Mouse (Mus musculus): ENCODE measurements around the gene Bach1.
A peak's percentile ranks its signal among the peaks of the same experiment; 100 is the strongest.

The Bach1 gene

DNA sequence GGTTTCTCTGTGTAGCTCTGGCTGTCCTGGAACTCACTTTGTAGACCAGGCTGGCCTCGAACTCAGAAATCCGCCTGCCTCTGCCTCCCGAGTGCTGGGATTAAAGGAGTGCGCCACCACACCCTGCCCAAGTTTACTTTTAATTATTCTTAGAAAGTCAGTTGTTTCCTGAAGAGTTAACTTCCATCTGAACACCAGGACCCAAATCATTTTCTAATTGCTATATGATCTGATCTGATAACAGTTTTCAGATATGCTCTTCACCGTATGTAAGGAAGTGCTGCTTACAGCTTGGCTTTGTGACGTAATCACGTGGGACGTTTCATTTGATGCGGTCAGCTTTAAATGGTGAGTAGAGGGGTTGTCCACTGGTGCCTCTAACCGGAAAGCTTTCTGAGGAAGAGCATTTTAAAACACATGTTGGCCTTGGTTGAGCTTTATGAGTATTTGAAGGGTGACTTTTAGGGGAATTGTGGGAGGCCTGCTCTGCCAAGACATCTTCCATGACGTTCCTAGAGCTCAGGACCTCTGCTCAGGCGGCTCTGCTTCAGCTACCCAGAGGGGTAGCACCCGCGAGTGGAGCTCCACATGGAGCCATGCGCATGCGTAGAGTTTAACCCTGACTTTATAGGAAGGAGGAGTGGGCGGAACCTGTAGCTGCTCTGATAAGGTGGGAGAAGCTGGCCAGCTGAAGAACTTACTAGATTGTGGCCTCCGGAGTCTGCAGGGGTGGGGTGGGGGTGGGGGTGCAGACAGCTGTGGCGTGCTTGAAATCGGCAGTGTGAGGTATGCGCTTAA lies 39.3 kb downstream of the Bach1 start:
- DNase-seq (ENCODE audit: low spot score in 2 of 2) = no peak

DNA sequence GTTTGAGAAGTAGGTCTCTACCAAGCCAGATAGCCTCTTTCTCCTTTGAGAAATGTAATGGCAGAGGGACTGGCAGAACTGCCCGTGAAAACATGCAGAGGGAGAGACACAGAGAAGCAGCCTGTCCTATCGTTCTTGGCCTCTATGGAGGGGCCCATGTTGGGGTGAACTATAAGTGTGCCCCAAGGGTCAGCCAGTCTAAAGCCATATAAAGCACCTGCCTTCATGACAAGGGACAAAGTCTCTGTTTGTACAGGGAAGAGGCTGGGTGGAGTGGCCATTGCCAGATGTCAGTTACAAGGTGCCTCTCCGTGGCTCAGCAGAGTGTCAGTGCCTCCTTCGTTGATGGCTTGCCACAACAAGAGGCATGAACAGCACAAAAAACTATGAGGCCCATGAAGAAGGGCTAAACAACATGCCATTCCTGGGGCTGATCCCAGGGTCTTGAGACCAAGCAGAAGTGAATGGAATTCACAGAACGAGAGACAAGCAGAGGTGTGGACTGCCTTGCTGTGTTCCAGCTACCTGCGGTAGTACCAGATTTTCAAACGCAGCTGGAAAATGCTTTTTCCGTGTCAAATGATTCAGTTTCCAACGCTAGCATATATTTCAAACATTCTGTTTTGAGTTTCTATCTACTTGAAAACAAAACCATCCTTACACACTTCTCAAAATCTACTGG lies 42.4 kb downstream of the Bach1 start:
- DNase-seq (ENCODE audit: low spot score in 2 of 2) = no peak

DNA sequence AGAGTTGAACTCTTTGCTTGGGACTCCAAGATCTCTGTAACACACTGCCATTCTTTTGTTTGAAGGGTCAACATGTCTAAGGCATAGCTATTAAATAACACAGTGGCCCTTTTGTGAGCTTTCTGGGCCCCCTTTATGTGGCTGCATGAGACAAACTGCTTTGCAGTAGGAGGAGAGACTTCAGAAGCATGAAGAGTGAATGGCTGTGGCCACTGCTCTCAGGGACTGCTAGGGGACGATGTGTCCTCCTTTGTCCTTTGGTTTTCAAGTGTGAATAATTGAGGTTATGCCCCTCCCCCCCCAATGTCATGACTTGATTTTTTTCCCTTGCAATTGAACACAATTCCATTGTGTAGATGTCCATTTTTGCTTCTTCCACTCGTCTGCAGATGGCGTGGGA lies 44.9 kb downstream of the Bach1 start:
- DNase-seq (ENCODE audit: low spot score in 2 of 2) = no peak

- DNase-seq (ENCODE audit: low spot score in 2 of 2) = no peak
These were observed 45.6 kb downstream of the Bach1 start for GRCm38 (mm10) chr16:87744338-87744737.

- DNase-seq (ENCODE audit: low spot score in 2 of 2) = peak in 1 of 2 experiments; percentile 11
These were observed 46.6 kb downstream of the Bach1 start for GRCm38 (mm10) chr16:87745192-87745945.

- DNase-seq (ENCODE audit: low spot score in 2 of 2) = peak; percentile 54 to 73
These were observed 48.0 kb downstream of the Bach1 start for GRCm38 (mm10) chr16:87746728-87747127.

GRCm38 (mm10) chr16:87751243-87751642 lies 52.5 kb downstream of the Bach1 start:
- DNase-seq (ENCODE audit: low spot score in 2 of 2) = no peak

- DNase-seq (ENCODE audit: low spot score in 2 of 2) = peak in 1 of 2 experiments; percentile 12
These were observed 53.7 kb downstream of the Bach1 start for GRCm38 (mm10) chr16:87752482-87752881.

- DNase-seq (ENCODE audit: low spot score in 2 of 2) = peak; percentile 24 to 27
These were observed 56.1 kb downstream of the Bach1 start for GRCm38 (mm10) chr16:87754858-87755257.

DNA sequence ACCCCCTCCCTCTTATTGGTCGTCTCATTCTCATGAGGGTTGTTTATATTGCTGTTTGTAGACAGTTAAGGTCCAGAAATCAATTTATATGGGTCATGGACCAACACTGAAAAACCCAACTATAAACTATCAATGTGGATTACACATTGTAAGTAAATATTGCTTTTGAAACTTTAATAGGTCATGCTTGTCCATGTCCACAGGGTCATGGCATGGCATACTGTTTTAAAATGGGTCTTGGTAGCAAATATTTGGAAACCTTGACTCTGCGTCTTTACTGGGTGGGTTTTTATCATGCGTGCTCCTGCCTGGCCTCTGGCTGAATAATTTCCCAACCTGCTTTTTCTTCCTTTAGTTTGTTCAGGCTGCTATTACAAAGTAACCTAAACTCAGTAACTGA lies 57.2 kb downstream of the Bach1 start:
- no peak for DNase-seq (ENCODE audit: low spot score in 2 of 2)

DNA sequence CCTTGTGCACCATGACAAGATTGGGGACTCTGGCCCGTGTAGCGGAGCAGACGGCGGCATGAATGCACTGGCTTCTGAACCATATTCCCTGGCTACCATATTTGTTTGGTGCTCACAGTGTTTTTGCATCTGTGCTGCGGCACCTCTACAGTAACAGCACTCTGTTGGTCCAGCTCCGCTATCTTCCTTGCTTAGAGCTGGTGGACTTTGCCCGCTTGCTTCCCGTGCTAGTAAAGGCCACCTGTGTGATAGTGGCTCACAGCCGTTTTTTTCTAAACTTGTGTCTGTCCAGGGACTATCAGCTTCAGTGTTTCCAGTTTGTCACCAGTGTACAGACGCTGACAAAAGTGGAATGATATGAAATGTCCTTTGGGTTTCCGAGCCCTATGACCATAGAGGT lies 59.3 kb downstream of the Bach1 start:
- DNase-seq (ENCODE audit: low spot score in 2 of 2) = no peak

GRCm38 (mm10) chr16:87764668-87765109 lies 65.9 kb downstream of the Bach1 start:
- no peak for DNase-seq (ENCODE audit: low spot score in 2 of 2)

DNA sequence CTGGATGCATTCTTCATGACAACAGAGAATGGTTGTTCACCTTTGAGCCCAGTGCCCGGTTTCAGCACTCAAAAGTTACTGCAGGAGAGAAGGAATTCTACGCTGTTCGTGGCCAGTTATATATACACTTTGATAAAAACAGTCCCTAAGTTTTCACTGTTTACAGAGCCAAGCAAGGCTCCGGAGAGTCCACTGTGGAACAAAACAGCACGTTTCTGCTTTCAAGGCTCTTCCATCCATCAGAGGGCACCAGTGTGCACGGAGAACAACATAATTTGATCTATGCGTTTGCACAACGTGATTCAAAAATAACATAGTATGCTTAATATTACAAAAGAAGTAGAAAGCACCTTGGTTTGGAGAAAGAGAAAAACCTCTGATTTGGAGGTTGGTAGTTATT lies 67.2 kb downstream of the Bach1 start:
- no peak for DNase-seq (ENCODE audit: low spot score in 2 of 2)

DNA sequence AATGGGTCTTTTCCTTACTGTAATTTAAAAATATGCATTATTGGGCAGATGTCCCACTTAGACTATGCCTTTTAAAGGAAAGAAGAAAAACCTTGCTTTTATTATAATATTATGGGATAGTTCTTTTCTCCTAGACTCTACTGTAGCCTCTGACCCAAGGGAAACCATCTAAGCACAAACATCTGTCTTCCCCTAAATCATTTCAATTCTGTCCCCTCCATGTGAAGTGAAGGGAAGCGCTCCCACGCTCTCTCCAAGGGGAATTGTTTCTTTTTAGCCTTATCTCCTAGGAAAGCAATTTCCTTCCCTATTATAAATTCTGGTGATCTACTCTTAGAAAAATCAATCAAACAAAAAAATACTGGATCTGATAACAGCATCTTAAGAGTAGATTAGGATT lies 71.8 kb downstream of the Bach1 start:
- DNase-seq (ENCODE audit: low spot score in 2 of 2) = no peak

DNA sequence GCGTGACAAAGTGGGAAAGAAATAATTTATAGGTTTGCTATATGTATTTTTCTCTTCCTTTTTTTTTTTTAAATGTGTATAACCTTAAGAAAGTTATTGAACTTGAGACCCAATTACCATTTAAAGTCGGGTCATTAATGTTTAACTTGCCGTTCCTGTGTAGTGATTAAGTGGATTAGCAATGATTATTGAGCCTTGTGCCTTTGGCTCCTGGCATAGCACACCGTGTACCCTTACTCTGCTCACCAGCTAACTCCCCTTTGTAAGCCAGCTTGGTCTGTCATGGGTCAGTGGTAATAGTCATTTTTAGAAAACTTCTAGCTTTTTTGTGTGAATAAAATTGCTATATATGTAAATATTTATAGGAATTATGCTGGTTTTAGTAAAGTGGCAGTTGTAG lies 73.2 kb downstream of the Bach1 start:
- DNase-seq (ENCODE audit: low spot score in 2 of 2) = no peak

DNA sequence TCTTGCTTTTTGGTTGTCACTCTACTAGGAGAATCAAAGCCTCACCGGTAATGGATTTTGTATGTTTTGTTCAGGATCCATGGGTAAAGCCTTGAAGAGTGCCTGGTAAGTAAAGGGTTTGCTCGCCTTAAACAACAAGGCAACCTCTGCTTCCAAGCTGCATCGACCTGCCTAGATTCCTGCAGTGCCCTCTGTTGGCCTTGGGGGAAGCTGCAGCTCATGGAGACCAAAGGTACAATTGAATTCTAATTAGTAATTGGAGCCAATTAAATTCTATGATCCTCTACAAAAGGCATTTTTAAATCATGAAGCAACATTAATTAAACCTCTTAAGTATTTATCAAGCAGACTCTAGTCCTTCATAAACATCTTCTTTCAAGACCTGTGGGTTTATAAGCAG lies 75.7 kb downstream of the Bach1 start:
- no peak for DNase-seq (ENCODE audit: low spot score in 2 of 2)

GRCm38 (mm10) chr16:87777373-87777772 lies 78.6 kb downstream of the Bach1 start:
- no peak for DNase-seq (ENCODE audit: low spot score in 2 of 2)

- DNase-seq (ENCODE audit: low spot score in 2 of 2) = no peak
These were observed 82.9 kb downstream of the Bach1 start for GRCm38 (mm10) chr16:87781637-87782036.

Data from heart, adult 9 months (tissue).